Mouse (Mus musculus) kidney, adult 18-20 months (tissue): ENCODE measurements around the gene Gpc3.
"Not testable (repeated sequence)": the region's sequence is repeated elsewhere in the genome, so short reads cannot be mapped to it uniquely, and the experiment has no call there.

Experiments
- DNase-seq: peaks from one replicate; pipeline ENCODE4 v3.0.0; 2021

The Gpc3 gene

DNA sequence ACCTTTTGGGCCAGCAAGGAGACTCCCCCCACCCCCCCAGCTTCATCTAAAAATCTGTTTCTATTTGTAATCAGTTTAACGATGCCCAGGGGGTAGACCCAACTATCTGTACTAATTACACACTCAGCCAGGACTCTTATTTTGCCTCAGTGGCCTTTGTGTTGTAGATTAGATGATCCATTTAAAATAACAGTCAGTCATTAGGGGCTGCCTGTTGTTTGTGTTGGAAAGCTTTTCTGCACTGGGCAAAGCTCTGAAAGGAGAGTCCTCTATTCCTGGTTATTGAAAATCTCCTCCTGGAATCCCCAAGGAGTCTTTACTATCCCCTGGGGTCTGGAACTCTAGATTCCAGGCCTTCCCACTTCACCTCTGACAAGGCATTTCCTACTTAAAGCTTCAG is 336.2 kb downstream of the Gpc3 start:
- DNase-seq = no peak

DNA sequence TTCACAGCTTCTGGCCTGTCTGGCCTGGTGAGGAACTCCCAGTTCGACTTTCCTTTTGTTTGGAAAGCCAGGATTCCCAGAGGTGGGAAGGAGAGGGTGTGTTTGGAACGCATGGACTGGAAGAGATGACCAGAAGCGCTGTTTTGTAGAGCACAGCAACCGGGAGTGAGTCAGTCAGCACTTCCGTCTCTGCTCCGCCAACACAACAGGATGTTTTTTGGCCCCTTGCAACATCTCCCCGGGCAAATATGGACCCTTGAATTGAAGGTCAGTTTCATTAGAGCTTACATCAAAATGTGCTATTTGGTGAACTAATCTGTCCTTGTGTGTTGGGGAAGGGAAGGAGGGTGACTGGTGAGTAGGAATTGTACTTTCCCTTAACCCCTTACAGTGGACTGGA is 340.7 kb downstream of the Gpc3 start:
- no peak for DNase-seq

GRCm38 (mm10) chrX:52261991-52262390 is 351.8 kb downstream of the Gpc3 start:
- no peak for DNase-seq

GRCm38 (mm10) chrX:52261546-52261945 is 352.2 kb downstream of the Gpc3 start:
- DNase-seq = peak; percentile 28

DNA sequence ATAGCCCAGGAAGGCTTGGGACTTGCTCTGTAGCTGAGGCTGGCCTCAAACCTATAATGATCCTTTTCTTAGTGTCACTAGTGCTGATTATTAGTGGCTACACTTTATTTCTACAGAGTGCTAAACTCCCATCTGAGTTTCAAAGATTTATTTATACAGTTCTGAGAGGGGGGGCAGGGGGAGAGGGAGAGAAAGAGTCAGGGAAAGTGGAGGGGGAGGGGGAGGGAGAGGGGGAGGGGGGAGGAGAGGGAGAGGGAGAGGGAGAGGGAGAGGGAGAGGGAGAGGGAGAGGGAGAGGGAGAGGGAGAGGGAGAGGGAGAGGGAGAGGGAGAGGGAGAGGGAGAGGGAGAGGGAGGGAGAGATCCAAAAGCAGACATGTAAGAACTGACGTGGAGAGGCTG is 354.0 kb downstream of the Gpc3 start:
- DNase-seq = not testable (repeated sequence)

GRCm38 (mm10) chrX:52254526-52254925 is 359.2 kb downstream of the Gpc3 start:
- DNase-seq = no peak

DNA sequence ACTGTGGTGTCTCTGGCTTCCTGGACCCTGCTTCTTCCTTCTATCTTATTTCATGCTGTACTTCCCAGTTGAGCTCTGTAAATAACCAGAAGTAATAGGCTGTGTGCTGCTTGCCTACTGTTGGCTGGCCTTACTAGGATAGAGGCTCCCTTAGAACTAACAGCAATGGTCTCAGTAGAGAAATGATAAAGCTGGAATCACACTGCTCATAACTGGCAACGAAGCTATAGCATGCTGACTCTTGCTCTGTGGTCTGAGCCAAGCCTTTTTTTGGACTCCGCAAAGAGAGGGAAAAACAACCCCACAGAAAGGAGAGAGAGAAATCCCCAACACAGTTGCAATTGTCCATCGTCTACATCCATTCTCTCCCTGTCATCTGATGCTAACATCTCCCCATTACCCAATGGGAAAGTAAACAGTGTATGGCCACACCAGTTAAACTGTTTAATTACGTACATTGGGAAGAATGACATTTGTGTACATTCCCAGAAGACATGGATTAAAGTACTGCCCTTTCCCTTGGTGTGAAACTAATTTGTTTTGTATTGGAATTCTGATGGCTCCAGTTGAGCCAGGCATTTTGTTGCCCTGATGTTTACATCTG is 368.0 kb downstream of the Gpc3 start:
- DNase-seq = no peak

DNA sequence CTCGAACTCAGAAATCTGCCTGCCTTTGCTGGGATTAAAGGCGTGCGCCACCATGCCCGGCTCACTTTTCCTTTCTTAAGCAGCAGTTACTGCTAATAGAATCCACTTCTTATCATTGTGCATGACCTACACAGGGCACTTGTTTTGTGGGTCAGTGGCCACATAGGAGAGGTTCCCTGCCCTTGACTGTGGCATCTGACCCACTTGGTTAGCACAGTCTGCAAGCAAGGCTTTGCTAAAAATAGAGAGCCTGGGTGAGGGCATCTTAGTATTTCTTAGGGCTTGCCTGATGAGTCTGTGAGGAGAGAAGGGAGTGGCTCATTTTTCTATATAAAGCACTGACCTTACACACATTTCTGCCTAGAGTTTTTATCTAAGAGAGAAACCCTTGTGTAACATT is 376.3 kb downstream of the Gpc3 start:
- DNase-seq = no peak

- DNase-seq = no peak
These were observed 381.8 kb downstream of the Gpc3 start for GRCm38 (mm10) chrX:52231984-52232383.

GRCm38 (mm10) chrX:52230711-52231110 is 383.0 kb downstream of the Gpc3 start:
- no peak for DNase-seq
